Mouse (Mus musculus): Measurements from ENCODE around the gene Chrna10.

GRCm38 (mm10) chr7:102137464-102137863 lies 20.8 kb upstream of the Chrna10 start:
- no peak for TF ChIP-seq POLR2A (IDR thresholded peaks at IDR 0.05; ENCODE audit: extremely low read depth, insufficient read depth, low read length)
- peak; percentile 48; the same call in 1 of the 2 replicates for TF ChIP-seq CTCF (IDR thresholded peaks at IDR 0.05; ENCODE audit: low read depth, low read length)

Data from liver, adult 2 months (tissue).